Mouse (Mus musculus): ENCODE data around the gene Nelfa.
"Not testable (repeated sequence)": the region's sequence is repeated elsewhere in the genome, so short reads cannot be mapped to it uniquely, and the experiment has no call there.

Gene Nelfa

DNA sequence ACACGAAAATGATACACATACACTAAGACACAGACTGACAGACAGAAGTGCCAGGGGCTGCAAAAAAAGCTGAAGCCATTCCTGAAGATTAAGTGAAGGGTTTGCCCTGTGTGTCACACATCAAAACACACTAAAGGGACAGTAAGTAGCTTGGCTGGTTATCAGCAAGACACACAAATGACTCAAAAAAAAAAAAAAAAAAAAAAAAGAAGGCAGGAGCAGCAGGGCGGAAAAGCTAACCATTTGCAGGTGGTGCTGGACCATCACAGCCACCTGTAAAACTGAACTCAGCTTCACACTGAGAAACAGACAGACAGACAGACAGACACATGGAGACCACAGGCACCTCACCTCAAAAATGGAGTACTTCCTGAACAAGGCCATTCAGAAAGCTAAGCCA, 2.1 kb downstream of the Nelfa start:
- H3K36me3 ChIP-seq (ENCODE audit: control insufficient read depth, insufficient read depth, low read length, poor library complexity, severe bottlenecking): no peaks in the 10 kb centered on the region
- no peaks in the 10 kb centered on the region for H3K27me3 ChIP-seq (ENCODE audit: control insufficient read depth, insufficient read depth, low read length, poor library complexity, severe bottlenecking)
- no peak for DNase-seq (ENCODE audit: low read depth, low spot score)

DNA sequence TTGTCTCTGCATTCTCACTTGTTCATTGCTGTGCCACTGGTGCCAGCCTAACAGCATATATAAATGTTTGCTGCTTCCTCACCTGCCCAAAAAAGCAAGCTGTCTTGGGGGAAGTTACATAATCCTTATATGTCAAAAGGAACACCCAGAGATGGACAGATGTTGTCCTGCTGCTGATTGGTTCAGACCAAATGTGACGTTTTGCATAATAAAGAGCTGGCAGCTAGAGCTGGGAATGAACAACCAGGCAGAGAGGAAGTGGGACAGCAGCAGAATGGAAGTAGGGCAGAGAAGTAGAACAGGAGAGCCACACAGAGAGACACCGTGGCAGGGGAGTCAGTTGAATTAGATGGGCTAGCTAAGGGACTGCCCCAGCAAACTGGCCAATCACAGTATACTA, 3.8 kb downstream of the Nelfa start:
- no peak for DNase-seq (ENCODE audit: low read depth, low spot score)

DNA sequence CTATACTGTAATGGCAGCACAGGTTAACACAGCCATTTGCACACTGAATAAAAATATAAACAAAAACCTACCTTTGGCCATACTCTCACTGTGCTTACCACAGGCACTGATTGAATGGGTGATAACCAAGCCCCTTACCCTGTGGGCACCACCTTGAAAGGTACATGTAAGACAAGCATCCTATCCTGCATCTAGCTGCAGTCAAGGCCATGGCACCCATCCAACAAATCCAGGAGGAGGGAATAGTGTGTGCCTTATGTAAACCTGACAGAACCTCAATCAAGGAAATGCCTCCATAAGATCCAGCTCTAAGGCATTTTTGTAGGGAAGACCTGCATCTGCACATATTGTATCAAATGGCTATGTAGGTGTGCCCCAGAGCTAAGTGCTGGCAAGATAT, 10.0 kb downstream of the Nelfa start:
- DNase-seq (ENCODE audit: low read depth, low spot score): no peak
- Histone ChIP-seq H3K36me3 (ENCODE audit: control insufficient read depth, insufficient read depth, low read length, poor library complexity, severe bottlenecking) (peaks cover 6% of the 10 kb centered on the region; the same call in 1 of the 2 replicates), H3K27me3 (ENCODE audit: control insufficient read depth, insufficient read depth, low read length, poor library complexity, severe bottlenecking) (no peaks in the 10 kb centered on the region)

More for the DNA sequence above, 3.8 kb downstream of the Nelfa start:
- Histone ChIP-seq H3K27me3 (ENCODE audit: control insufficient read depth, insufficient read depth, low read length, poor library complexity, severe bottlenecking) (no peaks in the 10 kb centered on the region), H3K36me3 (ENCODE audit: control insufficient read depth, insufficient read depth, low read length, poor library complexity, severe bottlenecking) (0 out of 2 replicates have a peak, but pooled peaks cover 3% of the 10 kb centered on the region)

DNA sequence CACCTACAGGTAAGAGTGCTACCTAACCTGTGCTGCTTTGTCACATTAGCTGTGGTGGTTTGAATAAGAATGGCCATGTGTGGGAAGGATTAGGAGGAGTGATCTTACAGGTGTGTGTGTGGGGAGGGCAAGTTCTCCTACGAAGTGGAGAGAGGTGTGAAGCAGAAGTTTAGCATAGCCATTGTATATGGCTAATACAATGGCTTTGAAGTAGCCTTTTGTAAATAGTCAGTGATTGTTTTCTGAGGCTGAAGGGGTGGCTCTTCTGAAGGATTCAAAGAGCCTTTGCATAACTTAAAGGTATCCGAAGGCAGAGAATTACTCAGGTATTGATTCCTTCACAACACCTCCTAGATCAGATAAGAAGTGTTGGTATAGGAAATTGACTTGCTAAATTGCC, 13.6 kb downstream of the Nelfa start:
- no peaks in the 10 kb centered on the region for H3K27me3 ChIP-seq (ENCODE audit: control insufficient read depth, insufficient read depth, low read length, poor library complexity, severe bottlenecking)
- peaks cover 10% of the 10 kb centered on the region for H3K36me3 ChIP-seq (ENCODE audit: control insufficient read depth, insufficient read depth, low read length, poor library complexity, severe bottlenecking)
- no peak for DNase-seq (ENCODE audit: low read depth, low spot score)

DNA sequence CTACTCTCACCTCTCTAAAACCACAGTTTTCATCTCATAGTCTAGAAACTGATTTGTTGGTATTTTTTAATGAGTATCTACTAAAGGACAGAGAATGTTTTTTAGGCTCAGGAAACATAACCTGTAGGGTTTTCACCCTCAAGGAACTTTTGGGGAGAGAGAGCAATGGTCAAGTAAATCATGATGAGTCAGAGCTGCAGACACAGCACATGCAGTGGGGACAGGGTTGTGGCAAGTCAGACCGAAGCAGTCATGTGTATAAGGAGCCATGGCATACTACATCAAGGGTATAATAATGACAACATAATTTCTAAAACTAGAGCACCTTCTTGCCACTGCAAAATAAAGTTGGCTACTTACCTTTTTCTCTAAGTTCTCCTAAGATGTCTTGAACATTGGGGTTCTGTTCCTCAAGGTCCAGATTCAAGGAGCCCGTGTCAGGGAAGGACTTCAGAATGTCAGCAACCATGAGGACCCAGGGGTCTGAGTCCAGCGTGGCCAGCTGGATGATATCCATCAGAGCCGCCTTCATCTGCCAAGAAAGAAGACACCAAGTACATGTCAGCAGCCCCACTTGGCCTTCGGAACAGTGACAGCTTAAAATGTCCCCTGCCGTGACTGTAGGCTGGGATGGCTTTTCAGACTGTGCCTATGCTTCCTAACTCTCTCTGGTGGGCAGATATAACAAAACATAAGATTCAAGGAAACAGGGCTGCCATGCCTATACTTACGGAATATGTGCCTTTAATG, 14.6 kb downstream of the Nelfa start:
- H3K27me3 ChIP-seq (ENCODE audit: control insufficient read depth, insufficient read depth, low read length, poor library complexity, severe bottlenecking): no peaks in the 10 kb centered on the region
- DNase-seq (ENCODE audit: low read depth, low spot score): no peak
- H3K36me3 ChIP-seq (ENCODE audit: control insufficient read depth, insufficient read depth, low read length, poor library complexity, severe bottlenecking): peaks cover 10% of the 10 kb centered on the region

DNA sequence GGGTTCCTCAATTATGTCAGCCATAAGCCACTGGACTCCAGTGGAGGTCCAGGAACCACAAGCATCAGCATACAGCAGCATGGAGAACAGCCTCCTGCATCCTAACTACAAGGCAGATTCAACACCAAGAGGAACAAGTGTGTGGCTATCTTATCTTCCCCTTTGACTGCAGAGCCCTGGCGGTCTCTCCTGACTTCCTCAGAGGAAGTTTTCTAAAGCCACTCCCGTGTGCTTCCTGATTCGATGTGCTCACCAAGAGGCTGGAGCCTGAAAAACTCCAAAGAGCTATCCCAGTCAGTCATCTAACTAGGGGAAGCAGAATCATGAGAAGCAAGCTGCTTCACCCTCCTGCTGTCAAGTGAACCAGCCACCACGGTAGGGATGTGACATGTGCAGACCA, 15.3 kb downstream of the Nelfa start:
- H3K27me3 ChIP-seq (ENCODE audit: control insufficient read depth, insufficient read depth, low read length, poor library complexity, severe bottlenecking): no peaks in the 10 kb centered on the region
- H3K36me3 ChIP-seq (ENCODE audit: control insufficient read depth, insufficient read depth, low read length, poor library complexity, severe bottlenecking): peaks cover 13% of the 10 kb centered on the region
- DNase-seq (ENCODE audit: low read depth, low spot score): no peak

DNA sequence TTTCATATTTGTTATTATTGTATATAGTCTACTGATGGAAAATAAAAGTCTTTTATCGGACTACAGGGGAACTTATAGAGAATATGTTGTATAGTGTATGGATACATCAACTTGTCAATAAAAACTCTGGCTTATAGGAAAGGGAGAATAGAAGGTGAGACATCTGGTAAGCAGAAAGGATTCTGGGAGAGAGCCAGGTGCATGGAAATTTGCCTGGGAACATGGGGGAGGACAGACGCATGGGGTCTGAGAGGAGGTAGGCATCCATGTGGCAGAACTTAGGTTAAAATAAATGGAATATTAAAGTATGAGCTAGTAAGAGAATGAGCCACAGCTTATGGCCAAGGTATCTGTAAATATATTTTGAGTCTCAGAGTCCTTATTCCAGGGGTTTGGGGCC, 16.2 kb downstream of the Nelfa start:
- Histone ChIP-seq H3K27me3 (ENCODE audit: control insufficient read depth, insufficient read depth, low read length, poor library complexity, severe bottlenecking) (no peaks in the 10 kb centered on the region), H3K36me3 (ENCODE audit: control insufficient read depth, insufficient read depth, low read length, poor library complexity, severe bottlenecking) (peaks cover 16% of the 10 kb centered on the region)
- DNase-seq (ENCODE audit: low read depth, low spot score): no peak

DNA sequence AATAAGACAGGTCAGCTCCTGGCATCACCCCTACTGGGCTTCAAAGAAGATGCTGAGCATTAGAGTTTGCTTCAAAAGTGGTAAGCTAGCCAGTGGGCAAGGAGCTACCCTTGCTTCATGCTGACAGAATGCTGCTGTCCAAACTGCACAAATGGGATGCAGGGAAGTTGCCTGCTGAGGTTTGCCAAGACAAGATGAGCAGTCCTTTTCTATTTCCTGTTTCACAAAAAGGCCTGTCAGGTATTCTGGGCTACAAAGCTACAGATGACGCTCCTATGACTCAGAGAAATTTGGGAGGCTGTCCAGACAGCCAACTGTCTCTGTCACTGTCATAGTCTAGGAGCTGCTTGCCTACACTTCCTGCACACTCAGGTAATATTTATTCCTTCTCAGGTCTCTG, 16.7 kb downstream of the Nelfa start:
- no peak for DNase-seq (ENCODE audit: low read depth, low spot score)
- peaks cover 16% of the 10 kb centered on the region for H3K36me3 ChIP-seq (ENCODE audit: control insufficient read depth, insufficient read depth, low read length, poor library complexity, severe bottlenecking)
- H3K27me3 ChIP-seq (ENCODE audit: control insufficient read depth, insufficient read depth, low read length, poor library complexity, severe bottlenecking): no peaks in the 10 kb centered on the region

DNA sequence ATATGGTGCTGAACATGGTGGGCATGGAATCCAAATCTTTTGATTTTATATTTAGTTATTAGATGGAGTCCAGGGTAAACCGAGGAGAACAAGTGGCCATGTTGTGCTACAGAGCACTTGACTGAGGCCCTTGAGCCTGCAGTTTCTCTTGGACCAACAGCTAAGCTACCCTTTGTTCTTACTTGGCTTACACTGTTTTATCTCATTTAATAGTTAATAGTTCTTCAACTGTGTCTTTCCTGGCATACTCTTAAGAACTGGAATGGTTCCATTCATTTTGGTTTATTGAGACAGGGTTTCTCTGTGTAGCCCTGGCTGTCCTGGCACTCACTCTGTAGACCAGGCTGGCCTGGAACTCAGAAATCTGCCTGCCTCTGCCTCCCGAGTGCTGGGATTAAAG, 19.6 kb downstream of the Nelfa start:
- H3K36me3 ChIP-seq (ENCODE audit: control insufficient read depth, insufficient read depth, low read length, poor library complexity, severe bottlenecking): peaks cover 17% of the 10 kb centered on the region
- not testable (repeated sequence) for DNase-seq (ENCODE audit: low read depth, low spot score); H3K27me3 ChIP-seq (ENCODE audit: control insufficient read depth, insufficient read depth, low read length, poor library complexity, severe bottlenecking)

DNA sequence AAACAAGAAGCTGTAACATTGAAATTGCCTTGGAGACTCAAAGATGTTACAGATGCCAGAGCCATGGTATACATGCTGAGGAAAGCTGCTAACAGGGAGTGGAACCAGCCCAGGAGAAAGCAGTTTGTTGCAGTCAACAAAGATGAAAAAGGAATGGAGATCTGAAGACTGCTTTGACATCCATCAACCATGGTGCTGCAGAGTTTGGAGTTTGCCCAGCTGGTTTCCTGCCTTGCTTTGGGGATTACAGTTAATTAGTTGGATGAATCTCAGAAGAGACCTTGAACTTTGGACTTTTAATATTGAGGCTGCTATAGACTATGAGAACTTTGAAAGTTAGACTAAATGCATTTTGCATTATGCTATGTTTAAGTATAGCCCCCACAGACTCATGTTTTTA, 21.2 kb downstream of the Nelfa start:
- H3K36me3 ChIP-seq (ENCODE audit: control insufficient read depth, insufficient read depth, low read length, poor library complexity, severe bottlenecking): peaks cover 16% of the 10 kb centered on the region
- DNase-seq (ENCODE audit: low read depth, low spot score); H3K27me3 ChIP-seq (ENCODE audit: control insufficient read depth, insufficient read depth, low read length, poor library complexity, severe bottlenecking): not testable (repeated sequence)

DNA sequence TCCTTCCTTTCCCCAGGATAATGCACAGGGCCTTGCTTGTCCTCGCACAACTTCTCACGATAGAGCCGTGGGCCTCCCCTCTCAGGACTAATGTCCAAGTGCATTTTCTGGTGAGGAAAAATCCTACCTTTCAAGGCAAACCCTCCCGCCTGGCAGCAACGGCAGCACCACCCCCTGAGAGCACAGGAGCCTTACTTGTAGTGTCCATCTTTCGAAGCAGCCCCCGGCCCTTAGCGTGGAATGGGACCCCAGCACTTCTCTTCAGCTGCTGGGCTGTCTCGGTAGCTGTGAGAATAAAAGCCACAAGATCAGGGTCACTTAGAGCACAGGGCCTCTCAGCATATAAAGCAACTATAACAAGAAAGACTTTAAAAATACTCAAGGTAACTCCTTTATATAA, 33.0 kb downstream of the Nelfa start:
- Histone ChIP-seq H3K27me3 (ENCODE audit: control insufficient read depth, insufficient read depth, low read length, poor library complexity, severe bottlenecking) (no peaks in the 10 kb centered on the region), H3K36me3 (ENCODE audit: control insufficient read depth, insufficient read depth, low read length, poor library complexity, severe bottlenecking) (peaks cover 19% of the 10 kb centered on the region; the same call in 1 of the 2 replicates)
- no peak for DNase-seq (ENCODE audit: low read depth, low spot score)

DNA sequence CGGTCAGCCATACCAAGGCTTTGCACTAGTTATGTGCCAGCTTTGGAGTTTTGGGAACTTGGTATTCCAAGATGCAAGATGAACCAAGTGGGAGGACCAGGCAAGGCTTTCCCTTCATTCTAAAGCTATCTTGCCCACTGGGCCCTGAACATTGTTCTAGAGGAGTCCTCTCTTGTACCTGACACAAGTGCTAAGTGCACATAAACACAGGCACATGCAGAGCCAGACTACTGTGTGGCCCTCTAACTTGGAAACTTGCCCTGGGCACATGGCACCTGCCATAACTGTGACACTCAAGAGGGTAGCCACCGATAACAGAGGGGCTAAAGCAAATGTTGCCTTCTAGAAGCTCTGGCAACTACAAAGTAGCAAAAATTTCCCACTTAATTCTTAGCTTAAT, 33.5 kb downstream of the Nelfa start:
- DNase-seq (ENCODE audit: low read depth, low spot score): no peak
- Histone ChIP-seq H3K27me3 (ENCODE audit: control insufficient read depth, insufficient read depth, low read length, poor library complexity, severe bottlenecking) (no peaks in the 10 kb centered on the region), H3K36me3 (ENCODE audit: control insufficient read depth, insufficient read depth, low read length, poor library complexity, severe bottlenecking) (peaks cover 22% of the 10 kb centered on the region; the same call in 1 of the 2 replicates)

DNA sequence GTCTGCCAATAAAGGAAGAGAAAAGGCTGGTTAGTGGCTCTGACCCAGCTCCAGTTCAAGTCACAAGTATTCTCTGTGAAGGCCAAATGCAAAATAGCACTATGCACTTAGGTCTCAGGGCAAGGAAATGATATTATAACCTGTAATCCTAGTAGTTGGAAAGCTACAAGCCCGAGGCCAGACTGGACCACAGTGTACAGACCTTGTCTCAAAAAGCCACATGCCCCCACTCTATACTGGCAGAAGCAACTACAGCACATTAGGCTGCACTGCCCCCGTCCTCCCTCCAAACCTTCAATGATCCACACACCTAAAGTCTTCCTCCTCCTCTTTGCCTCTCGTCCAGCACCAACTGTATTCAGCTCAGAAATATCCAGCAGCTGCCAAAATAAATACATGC, 34.9 kb downstream of the Nelfa start:
- H3K36me3 ChIP-seq (ENCODE audit: control insufficient read depth, insufficient read depth, low read length, poor library complexity, severe bottlenecking): peaks cover 22% of the 10 kb centered on the region; the same call in 1 of the 2 replicates
- no peaks in the 10 kb centered on the region for H3K27me3 ChIP-seq (ENCODE audit: control insufficient read depth, insufficient read depth, low read length, poor library complexity, severe bottlenecking)
- DNase-seq (ENCODE audit: low read depth, low spot score): no peak

DNA sequence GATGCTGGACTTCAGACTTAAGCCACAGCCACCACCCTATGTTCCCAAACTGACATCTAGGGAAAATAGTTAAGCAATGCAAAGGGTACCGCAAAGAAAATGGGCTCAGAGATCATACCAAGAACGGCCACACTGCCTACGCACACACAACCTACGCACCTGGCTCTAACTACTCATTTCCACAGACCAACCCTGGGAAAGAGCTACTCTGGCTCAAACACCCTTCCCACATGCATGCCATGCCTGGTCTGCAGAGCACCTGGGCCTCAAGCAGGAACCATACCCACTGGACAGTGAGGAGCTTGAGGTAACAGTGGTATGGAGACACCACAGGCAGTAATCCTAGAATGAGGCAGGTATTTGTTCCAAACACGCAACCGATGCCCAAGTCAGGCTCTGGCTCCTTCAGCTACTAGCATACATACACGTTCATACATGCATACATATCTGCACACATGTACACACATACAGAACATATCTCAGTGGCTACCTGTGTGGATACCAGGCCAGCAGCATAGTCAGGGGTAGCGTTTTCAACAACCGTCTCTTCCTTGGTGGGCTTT, 35.4 kb downstream of the Nelfa start:
- no peak for DNase-seq (ENCODE audit: low read depth, low spot score)
- Histone ChIP-seq H3K27me3 (ENCODE audit: control insufficient read depth, insufficient read depth, low read length, poor library complexity, severe bottlenecking) (no peaks in the 10 kb centered on the region), H3K36me3 (ENCODE audit: control insufficient read depth, insufficient read depth, low read length, poor library complexity, severe bottlenecking) (peaks cover 22% of the 10 kb centered on the region; the same call in 1 of the 2 replicates)

DNA sequence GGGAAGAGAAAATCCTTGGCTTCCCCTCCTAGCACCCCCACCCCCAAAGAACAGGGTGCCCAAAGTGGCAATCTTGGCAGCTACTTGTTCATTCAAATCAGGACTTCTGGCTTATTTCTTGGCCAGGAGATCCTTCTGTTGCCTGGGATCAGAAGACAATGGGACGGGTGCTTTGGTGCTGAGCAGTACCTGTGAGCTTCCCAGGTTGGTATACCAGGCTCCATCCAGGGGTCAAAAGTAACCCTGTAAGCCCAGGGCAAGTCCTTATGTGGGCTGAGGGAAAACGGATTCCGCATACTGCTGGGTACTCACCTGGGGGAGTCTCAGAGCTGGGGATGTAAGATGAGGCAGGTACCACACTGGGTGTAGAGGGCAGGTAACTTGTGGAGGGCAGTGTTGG, 36.1 kb downstream of the Nelfa start:
- Histone ChIP-seq H3K27me3 (ENCODE audit: control insufficient read depth, insufficient read depth, low read length, poor library complexity, severe bottlenecking) (no peaks in the 10 kb centered on the region), H3K36me3 (ENCODE audit: control insufficient read depth, insufficient read depth, low read length, poor library complexity, severe bottlenecking) (peaks cover 22% of the 10 kb centered on the region; the same call in 1 of the 2 replicates)
- DNase-seq (ENCODE audit: low read depth, low spot score): no peak

Measured in splenic B cell, adult 2 months (primary cell).